Mouse (Mus musculus) hindbrain, postnatal 0 days (tissue): ENCODE data around the gene Tsc22d2. TPM values are rescaled to one million over a fixed set of nuclear protein-coding genes. Genes with fewer than 3 reads are reported as not detected.

Experiments used
- ATAC-seq: fragments of 200-750 bp; cut with Nextera tagmentation; 2 replicates; pipeline ENCODE4 v1.8.0; 2017; ENCODE audit warnings: mild to moderate bottlenecking, moderate TSS enrichment, moderate library complexity
- DNase-seq: peaks from one replicate; pipeline ENCODE4 v3.0.0-alpha.2; 2015; ENCODE audit warnings: low spot score
- H3K27ac ChIP-seq: fragments of 300-500 bp; sonication (generic); 2 replicates; pipeline ENCODE4 v1.5.1; 2014; ENCODE audit warnings: mild to moderate bottlenecking
- H3K27me3 ChIP-seq: fragments of 300-500 bp; sonication (generic); 2 replicates; pipeline ENCODE4 v1.6.1; 2014; ENCODE audit warnings: low read length, mixed read lengths; ENCODE audit not compliant: insufficient read depth
- H3K36me3 ChIP-seq: fragments of 300-500 bp; sonication (generic); 2 replicates; pipeline ENCODE4 v1.6.1; 2014; ENCODE audit warnings: low read length, mixed read lengths; ENCODE audit not compliant: insufficient read depth
- H3K4me1 ChIP-seq: fragments of 300-500 bp; sonication (generic); 2 replicates; pipeline ENCODE4 v1.6.1; 2014; ENCODE audit warnings: antibody characterized with exemption, low read length, mixed read lengths; ENCODE audit not compliant: insufficient read depth
- H3K4me2 ChIP-seq: fragments of 300-500 bp; sonication (generic); 2 replicates; pipeline ENCODE4 v1.6.1; 2014; ENCODE audit warnings: low read depth, mild to moderate bottlenecking, low read length, moderate library complexity, mixed read lengths
- H3K4me3 ChIP-seq: fragments of 300-500 bp; sonication (generic); 2 replicates; pipeline ENCODE4 v1.5.1; 2014; ENCODE audit warnings: low read length
- H3K9ac ChIP-seq: fragments of 300-500 bp; sonication (generic); replicated peaks from 2 replicates; pipeline ENCODE4 v1.6.1; 2014; ENCODE audit warnings: mild to moderate bottlenecking, low read length, moderate library complexity, mixed read lengths
- H3K9me3 ChIP-seq: fragments of 300-500 bp; sonication (generic); 2 replicates; pipeline ENCODE4 v1.6.1; 2016; ENCODE audit warnings: low read length, mixed read lengths
- CTCF ChIP-seq: IDR thresholded peaks from 2 replicates; pipeline ENCODE4 v1.5.1; 2016; ENCODE audit warnings: antibody characterized with exemption, control low read depth, low read depth
- WGBS: fragments of 180-500 bp; shearing (Covaris S2); extraction: QIAGEN DNeasy Blood & Tissue Kit; methylation state at CpG from one replicate; pipeline ENCODE4 v1.1.7; 2014; 5-methylcytosine and 5-hydroxymethylcytosine counted together
- polyA plus RNA-seq: library from polyadenylated mRNA; unstranded; fragments of >200 nt; fragmentation: Nextera tagmentation; extraction: Ambion mirVana; gene quantifications from 2 replicates; pipeline ENCODE4 v1.2.1, GENCODE M21; 2015
- total RNA-seq: library from RNA; depleted of rRNA; stranded (reverse); fragments of >200 nt; gene quantifications from 2 replicates; pipeline ENCODE4 v1.2.3, GENCODE M21; 2014

The Tsc22d2 gene
- total and polyA plus RNA-seq, 2 experiments from 2014 or later, result 10.4 to 39.0 TPM

DNA sequence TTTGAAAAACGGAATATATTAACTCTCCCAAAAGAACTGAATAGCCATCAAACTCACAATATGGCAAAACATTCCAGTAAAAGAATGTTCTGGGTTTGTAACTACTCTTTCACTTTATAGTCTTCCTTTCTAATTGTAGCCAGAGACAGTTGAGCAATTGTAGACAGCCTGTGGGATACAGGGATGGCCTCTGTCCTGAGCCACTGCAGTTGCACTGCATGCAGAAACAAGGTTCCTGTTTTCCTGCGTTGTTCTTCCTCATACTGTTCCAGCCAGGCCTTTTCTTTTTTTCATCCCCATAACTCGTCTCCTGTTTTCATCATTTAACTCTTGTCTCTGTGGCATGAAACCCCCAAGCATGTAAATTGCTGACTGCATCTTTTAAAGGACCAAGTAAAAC, 37.8 kb upstream of the Tsc22d2 start:
- H3K36me3 ChIP-seq, result no peaks in the 10 kb centered on the region
- no peaks in the 10 kb centered on the region for H3K27me3 ChIP-seq
- no peak overlapping the region for H3K4me3 ChIP-seq
- H3K9ac ChIP-seq, result no peak overlapping the region
- no peak overlapping the region for H3K27ac ChIP-seq
- no peak overlapping the region for H3K4me2 ChIP-seq
- H3K9me3 ChIP-seq, result no peaks in the 10 kb centered on the region
- H3K4me1 ChIP-seq, result 0 out of 2 replicates have a peak, but pooled peaks cover 4% of the 10 kb centered on the region
- TF ChIP-seq CTCF, result no peak
- DNase-seq (no peak), ATAC-seq (no peak)
- WGBS, result 59% methylated on average over 3 of the region's 3 CpGs

DNA sequence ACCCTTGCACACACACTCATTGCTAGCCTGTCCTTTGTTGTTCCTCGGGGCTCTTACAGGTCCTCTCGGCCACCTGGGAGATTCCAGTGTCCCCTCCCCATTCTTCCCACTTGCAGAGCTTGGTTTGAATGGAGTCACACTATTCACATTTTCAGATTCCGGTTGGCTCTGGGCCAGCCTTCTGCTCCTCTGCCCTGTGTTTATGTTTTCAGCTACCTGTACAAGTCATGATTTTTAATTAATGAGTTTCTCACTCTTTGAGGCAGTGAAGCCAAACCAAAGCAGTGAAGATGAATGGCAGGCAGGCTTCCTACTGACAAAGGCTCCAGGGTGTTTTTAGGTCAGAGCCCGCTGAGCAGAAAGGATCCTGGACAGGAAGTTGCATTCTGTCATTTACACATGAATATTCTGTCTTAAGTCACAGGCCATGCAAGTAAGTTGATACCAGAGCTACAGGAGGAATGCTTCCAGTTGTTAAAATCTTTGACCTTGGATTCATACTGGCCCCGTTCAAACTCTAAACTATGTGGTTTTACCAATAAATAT, 36.9 kb upstream of the Tsc22d2 start:
- ATAC-seq (no peak), DNase-seq (no peak)
- Histone ChIP-seq H3K9ac (no peak overlapping the region), H3K36me3 (no peaks in the 10 kb centered on the region), H3K27ac (no peak overlapping the region), H3K4me1 (no peaks in the 10 kb centered on the region), H3K4me2 (no peak overlapping the region), H3K27me3 (no peaks in the 10 kb centered on the region), H3K9me3 (no peaks in the 10 kb centered on the region), H3K4me3 (no peak overlapping the region)
- no peak for TF ChIP-seq CTCF
- 24% methylated on average over 5 of the region's 5 CpGs for WGBS

DNA sequence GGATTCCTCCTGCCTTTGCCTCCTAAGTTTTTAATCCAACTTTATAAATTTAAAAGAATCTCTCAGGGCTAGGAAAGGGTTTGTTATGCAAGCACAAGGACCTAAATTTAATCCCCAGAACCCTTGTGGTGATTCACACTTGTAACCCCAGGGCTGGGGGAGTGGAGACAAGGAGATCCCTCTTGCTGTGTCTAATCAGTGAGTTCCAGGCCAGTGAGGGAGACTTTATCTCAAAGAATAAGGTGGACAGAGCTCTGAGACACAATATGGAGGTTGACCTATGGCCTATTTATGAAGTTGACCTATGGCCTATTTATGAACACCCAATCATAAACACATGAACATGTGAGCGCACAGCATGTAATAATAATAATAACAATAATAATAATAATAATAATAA, 31.8 kb upstream of the Tsc22d2 start:
- DNase-seq, result no peak
- TF ChIP-seq CTCF, result no peak
- no peak overlapping the region for H3K9ac ChIP-seq

DNA sequence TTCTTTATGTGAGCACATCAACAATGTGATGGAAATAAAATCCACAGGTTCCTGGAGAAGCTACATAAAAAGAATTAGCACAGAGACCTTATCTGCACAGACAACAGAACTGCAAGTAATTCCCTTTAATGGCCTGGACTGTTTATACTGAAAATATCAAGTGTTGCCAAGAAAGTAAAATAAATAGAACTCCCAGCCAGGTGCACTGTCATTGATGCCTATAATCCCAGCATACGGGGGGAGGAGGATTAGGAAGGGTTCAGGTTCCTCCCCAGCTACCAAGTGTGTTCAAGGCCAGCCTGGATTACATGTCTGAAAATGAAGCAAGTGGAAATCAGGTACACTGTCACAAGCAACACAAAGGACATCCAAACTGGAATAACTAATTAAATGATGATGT, 29.5 kb upstream of the Tsc22d2 start:
- H3K9ac ChIP-seq, result no peak overlapping the region
- H3K27me3 ChIP-seq, result no peaks in the 10 kb centered on the region
- H3K4me2 ChIP-seq, result no peak overlapping the region
- H3K27ac ChIP-seq, result no peak overlapping the region
- DNase-seq (no peak), ATAC-seq (no peak)
- WGBS, result 68% methylated on average over 1 of the region's 1 CpGs
- no peaks in the 10 kb centered on the region for H3K9me3 ChIP-seq
- no peak for TF ChIP-seq CTCF
- H3K4me1 ChIP-seq, result no peaks in the 10 kb centered on the region
- no peak overlapping the region for H3K4me3 ChIP-seq
- H3K36me3 ChIP-seq, result no peaks in the 10 kb centered on the region

More for the DNA sequence above, 31.8 kb upstream of the Tsc22d2 start:
- no peak for ATAC-seq
- Histone ChIP-seq H3K4me1 (no peaks in the 10 kb centered on the region), H3K4me3 (no peak overlapping the region), H3K4me2 (no peak overlapping the region), H3K27ac (no peak overlapping the region), H3K27me3 (no peaks in the 10 kb centered on the region), H3K36me3 (no peaks in the 10 kb centered on the region), H3K9me3 (no peaks in the 10 kb centered on the region)
- WGBS, result 100% methylated on average over 1 of the region's 1 CpGs

DNA sequence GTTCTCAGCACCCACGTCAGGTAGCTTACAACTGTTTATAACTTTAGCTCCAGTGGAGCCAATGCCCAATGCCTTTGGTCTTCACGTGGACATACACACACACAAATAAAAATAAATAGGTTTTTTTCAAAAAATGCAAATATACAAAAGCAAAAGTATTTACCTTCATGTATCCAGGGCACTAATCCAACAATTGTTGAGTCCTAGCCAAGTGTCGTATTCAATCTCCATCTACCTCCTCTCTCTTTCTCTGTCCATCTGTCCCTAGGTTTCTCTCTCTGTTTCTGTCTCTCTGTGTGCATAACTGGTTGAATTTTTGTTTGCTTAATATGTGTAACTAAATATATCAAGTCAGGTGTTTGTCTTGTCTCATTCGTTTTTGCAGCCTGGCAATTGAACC, 25.8 kb upstream of the Tsc22d2 start:
- no peak for TF ChIP-seq CTCF
- Histone ChIP-seq H3K27me3 (no peaks in the 10 kb centered on the region), H3K27ac (no peak overlapping the region), H3K4me1 (no peaks in the 10 kb centered on the region), H3K4me2 (no peak overlapping the region), H3K4me3 (no peak overlapping the region), H3K36me3 (no peaks in the 10 kb centered on the region), H3K9me3 (no peaks in the 10 kb centered on the region), H3K9ac (no peak overlapping the region)
- ATAC-seq (no peak), DNase-seq (no peak)
- 87% methylated on average over 4 of the region's 4 CpGs for WGBS

DNA sequence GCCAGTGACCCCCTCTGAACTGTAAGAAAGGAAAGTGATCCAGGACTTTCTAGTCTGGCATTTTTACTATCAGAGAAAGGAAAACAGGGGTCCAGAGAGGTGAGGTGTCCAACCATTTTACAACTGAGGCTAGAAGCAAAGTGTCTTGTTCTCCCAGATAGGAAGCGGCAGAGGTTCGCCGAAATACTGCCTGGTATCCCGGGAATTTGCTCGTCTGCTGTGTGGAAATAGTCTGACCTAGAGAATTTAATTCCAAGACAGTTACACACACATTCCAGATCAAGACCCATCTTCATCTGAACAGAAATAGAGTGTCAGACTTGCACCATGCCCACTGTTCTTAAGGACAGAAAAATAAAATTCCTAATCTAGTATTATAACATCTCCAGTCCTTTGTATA, 16.0 kb upstream of the Tsc22d2 start:
- no peak overlapping the region for H3K27ac ChIP-seq
- H3K9ac ChIP-seq, result no peak overlapping the region
- no peak overlapping the region for H3K4me2 ChIP-seq
- H3K9me3 ChIP-seq, result no peaks in the 10 kb centered on the region
- no peaks in the 10 kb centered on the region for H3K36me3 ChIP-seq
- H3K27me3 ChIP-seq, result no peaks in the 10 kb centered on the region
- 82% methylated on average over 5 of the region's 5 CpGs for WGBS
- no peak for ATAC-seq
- no peak for DNase-seq
- no peaks in the 10 kb centered on the region for H3K4me1 ChIP-seq
- no peak overlapping the region for H3K4me3 ChIP-seq
- TF ChIP-seq CTCF, result no peak

DNA sequence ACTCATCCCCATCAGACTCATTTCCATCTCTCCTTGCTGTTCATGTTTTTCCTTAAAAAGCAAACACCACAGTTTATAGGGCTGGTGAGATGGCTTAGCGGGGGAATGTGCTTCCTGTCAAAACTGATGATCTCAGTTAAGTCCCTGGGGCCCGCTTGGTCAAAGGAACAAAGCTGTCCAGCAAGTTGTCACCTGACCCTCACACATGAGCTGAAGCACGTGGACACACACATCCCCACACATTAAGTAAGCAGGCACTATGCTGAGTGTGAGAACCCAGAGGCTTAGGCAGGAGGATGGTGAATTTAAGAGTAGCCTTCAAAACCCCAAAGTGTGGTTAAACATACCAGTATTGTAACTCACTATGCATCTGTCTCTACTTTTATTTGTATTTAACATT, 14.6 kb upstream of the Tsc22d2 start:
- 71% methylated on average over 3 of the region's 3 CpGs for WGBS
- Histone ChIP-seq H3K4me2 (no peak overlapping the region), H3K27me3 (no peaks in the 10 kb centered on the region), H3K9me3 (no peaks in the 10 kb centered on the region), H3K9ac (no peak overlapping the region), H3K36me3 (no peaks in the 10 kb centered on the region), H3K4me3 (no peak overlapping the region), H3K27ac (no peak overlapping the region), H3K4me1 (no peaks in the 10 kb centered on the region)
- TF ChIP-seq CTCF, result no peak
- DNase-seq (no peak), ATAC-seq (no peak)
